Mouse (Mus musculus) cerebellum, adult 2 months (tissue): ENCODE measurements around the gene Fam3b.

ENCODE experiments used
- CTCF ChIP-seq: fragments of 200-500 bp; IDR thresholded peaks from 2 replicates; pipeline ENCODE4 v1.5.1; 2011; ENCODE audit warnings: low read depth, mild to moderate bottlenecking, control low read depth, low read length, moderate library complexity, borderline replicate concordance; ENCODE audit not compliant: insufficient read depth
- POLR2A ChIP-seq: fragments of 200-500 bp; IDR thresholded peaks from 2 replicates; pipeline ENCODE4 v1.6.1; 2011; ENCODE audit warnings: low read length, control low read depth, borderline replicate concordance; ENCODE audit not compliant: insufficient read depth

- TF ChIP-seq POLR2A (no peak), CTCF (no peak)
Observed at GRCm38 (mm10) chr16:97492369-97492768, 22.2 kb downstream of the Fam3b start.
